Mouse (Mus musculus): ENCODE measurements around the gene Gm10153. TPM values are rescaled to one million over a fixed set of nuclear protein-coding genes. Genes with fewer than 3 reads are reported as not detected.
"Not testable (repeated sequence)": the region's sequence is repeated elsewhere in the genome, so short reads cannot be mapped to it uniquely, and the experiment has no call there.

The Gm10153 gene
- polyA plus RNA-seq, 1 experiment from 2014 or later, result not detected

GRCm38 (mm10) chr7:142188156-142188555 lies 2.0 kb downstream of the Gm10153 start:
- 73% methylated on average over 2 of the region's 2 CpGs for WGBS
- Histone ChIP-seq H3K27ac (ENCODE audit: low read length) (no peak overlapping the region), H3K27me3 (ENCODE audit: control insufficient read depth, insufficient read depth, low read depth, low read length) (no peaks in the 10 kb centered on the region), H3K4me3 (ENCODE audit: low read length) (no peak overlapping the region), H3K4me1 (replicated peaks; ENCODE audit: control insufficient read depth, insufficient read depth, low read length) (no peaks in the 10 kb centered on the region), H3K4me2 (ENCODE audit: low read depth, low read length) (no peak overlapping the region), H3K9me3 (ENCODE audit: control insufficient read depth, low read length) (no peaks in the 10 kb centered on the region), H3K9ac (ENCODE audit: low read length) (no peak overlapping the region), H3K36me3 (ENCODE audit: control insufficient read depth, insufficient read depth, low read length) (no peaks in the 10 kb centered on the region)
- no peak for ATAC-seq (ENCODE audit: low read depth)

GRCm38 (mm10) chr7:142181021-142181420 lies 9.2 kb downstream of the Gm10153 start:
- H3K4me1 ChIP-seq (replicated peaks; ENCODE audit: control insufficient read depth, insufficient read depth, low read length), result no peaks in the 10 kb centered on the region
- WGBS, result 19% methylated on average over 1 of the region's 1 CpGs
- no peak overlapping the region for H3K4me2 ChIP-seq (ENCODE audit: low read depth, low read length)
- no peak overlapping the region for H3K4me3 ChIP-seq (ENCODE audit: low read length)
- H3K36me3 ChIP-seq (ENCODE audit: control insufficient read depth, insufficient read depth, low read length), result no peaks in the 10 kb centered on the region
- no peak for ATAC-seq (ENCODE audit: low read depth)
- H3K27me3 ChIP-seq (ENCODE audit: control insufficient read depth, insufficient read depth, low read depth, low read length), result no peaks in the 10 kb centered on the region
- H3K27ac ChIP-seq (ENCODE audit: low read length), result no peak overlapping the region
- H3K9ac ChIP-seq (ENCODE audit: low read length), result no peak overlapping the region
- H3K9me3 ChIP-seq (ENCODE audit: control insufficient read depth, low read length), result no peaks in the 10 kb centered on the region

GRCm38 (mm10) chr7:142178685-142179084 lies 11.5 kb downstream of the Gm10153 start:
- H3K27me3 ChIP-seq (ENCODE audit: control insufficient read depth, insufficient read depth, low read depth, low read length), result no peaks in the 10 kb centered on the region
- no peak overlapping the region for H3K4me3 ChIP-seq (ENCODE audit: low read length)
- H3K4me1 ChIP-seq (replicated peaks; ENCODE audit: control insufficient read depth, insufficient read depth, low read length), result no peaks in the 10 kb centered on the region
- H3K4me2 ChIP-seq (ENCODE audit: low read depth, low read length), result no peak overlapping the region
- no peak for ATAC-seq (ENCODE audit: low read depth)
- H3K9ac ChIP-seq (ENCODE audit: low read length), result no peak overlapping the region
- no peak overlapping the region for H3K27ac ChIP-seq (ENCODE audit: low read length)
- 66% methylated on average over 1 of the region's 1 CpGs for WGBS
- H3K9me3 ChIP-seq (ENCODE audit: control insufficient read depth, low read length), result no peaks in the 10 kb centered on the region
- no peaks in the 10 kb centered on the region for H3K36me3 ChIP-seq (ENCODE audit: control insufficient read depth, insufficient read depth, low read length)

GRCm38 (mm10) chr7:142175905-142176304 lies 14.3 kb downstream of the Gm10153 start, which contains the start of gene Krtap5-2:
Gene Krtap5-2, minus strand, starts transcription at chr7:142176005.
- H3K4me2 ChIP-seq (ENCODE audit: low read depth, low read length); H3K9me3 ChIP-seq (ENCODE audit: control insufficient read depth, low read length); H3K27me3 ChIP-seq (ENCODE audit: control insufficient read depth, insufficient read depth, low read depth, low read length); ATAC-seq (ENCODE audit: low read depth); H3K36me3 ChIP-seq (ENCODE audit: control insufficient read depth, insufficient read depth, low read length); H3K27ac ChIP-seq (ENCODE audit: low read length); H3K4me1 ChIP-seq (replicated peaks; ENCODE audit: control insufficient read depth, insufficient read depth, low read length); H3K4me3 ChIP-seq (ENCODE audit: low read length); H3K9ac ChIP-seq (ENCODE audit: low read length): not testable (repeated sequence)

- no peak for ATAC-seq (ENCODE audit: low read depth)
- H3K27ac ChIP-seq (ENCODE audit: low read length), result no peak overlapping the region
- no peaks in the 10 kb centered on the region for H3K27me3 ChIP-seq (ENCODE audit: control insufficient read depth, insufficient read depth, low read depth, low read length)
These were observed 20.4 kb downstream of the Gm10153 start for GRCm38 (mm10) chr7:142169836-142170235.

GRCm38 (mm10) chr7:142165639-142166038 lies 24.6 kb downstream of the Gm10153 start, which contains the start of gene Gm4553:
Gene Gm4553, minus strand, starts transcription at chr7:142165739.
- not testable (repeated sequence) for H3K27ac ChIP-seq (ENCODE audit: low read length); H3K9ac ChIP-seq (ENCODE audit: low read length); H3K36me3 ChIP-seq (ENCODE audit: control insufficient read depth, insufficient read depth, low read length); H3K27me3 ChIP-seq (ENCODE audit: control insufficient read depth, insufficient read depth, low read depth, low read length); H3K4me3 ChIP-seq (ENCODE audit: low read length); H3K4me2 ChIP-seq (ENCODE audit: low read depth, low read length); H3K9me3 ChIP-seq (ENCODE audit: control insufficient read depth, low read length); ATAC-seq (ENCODE audit: low read depth); H3K4me1 ChIP-seq (replicated peaks; ENCODE audit: control insufficient read depth, insufficient read depth, low read length)

More at GRCm38 (mm10) chr7:142169836-142170235, 20.4 kb downstream of the Gm10153 start:
- no peak overlapping the region for H3K4me2 ChIP-seq (ENCODE audit: low read depth, low read length)
- no peaks in the 10 kb centered on the region for H3K9me3 ChIP-seq (ENCODE audit: control insufficient read depth, low read length)
- no peak overlapping the region for H3K4me3 ChIP-seq (ENCODE audit: low read length)
- 44% methylated on average over 3 of the region's 3 CpGs for WGBS
- H3K36me3 ChIP-seq (ENCODE audit: control insufficient read depth, insufficient read depth, low read length), result no peaks in the 10 kb centered on the region
- H3K4me1 ChIP-seq (replicated peaks; ENCODE audit: control insufficient read depth, insufficient read depth, low read length), result no peaks in the 10 kb centered on the region
- no peak overlapping the region for H3K9ac ChIP-seq (ENCODE audit: low read length)

GRCm38 (mm10) chr7:142159366-142159765 lies 30.8 kb downstream of the Gm10153 start:
- Histone ChIP-seq H3K9ac (ENCODE audit: low read length) (no peak overlapping the region), H3K27ac (ENCODE audit: low read length) (no peak overlapping the region), H3K36me3 (ENCODE audit: control insufficient read depth, insufficient read depth, low read length) (no peaks in the 10 kb centered on the region), H3K4me3 (ENCODE audit: low read length) (no peak overlapping the region), H3K4me1 (replicated peaks; ENCODE audit: control insufficient read depth, insufficient read depth, low read length) (no peaks in the 10 kb centered on the region), H3K27me3 (ENCODE audit: control insufficient read depth, insufficient read depth, low read depth, low read length) (no peaks in the 10 kb centered on the region), H3K9me3 (ENCODE audit: control insufficient read depth, low read length) (no peaks in the 10 kb centered on the region), H3K4me2 (ENCODE audit: low read depth, low read length) (no peak overlapping the region)
- WGBS, result 95% methylated on average over 3 of the region's 3 CpGs
- no peak for ATAC-seq (ENCODE audit: low read depth)

GRCm38 (mm10) chr7:142157013-142157412 lies 33.2 kb downstream of the Gm10153 start, which contains the start of gene Gm29735:
Gene Gm29735, minus strand, starts transcription at chr7:142157113.
- H3K4me3 ChIP-seq (ENCODE audit: low read length); ATAC-seq (ENCODE audit: low read depth); H3K36me3 ChIP-seq (ENCODE audit: control insufficient read depth, insufficient read depth, low read length); H3K27ac ChIP-seq (ENCODE audit: low read length); H3K9me3 ChIP-seq (ENCODE audit: control insufficient read depth, low read length); H3K4me1 ChIP-seq (replicated peaks; ENCODE audit: control insufficient read depth, insufficient read depth, low read length); H3K9ac ChIP-seq (ENCODE audit: low read length); H3K4me2 ChIP-seq (ENCODE audit: low read depth, low read length); H3K27me3 ChIP-seq (ENCODE audit: control insufficient read depth, insufficient read depth, low read depth, low read length): not testable (repeated sequence)
- WGBS, result 25% methylated on average over 2 of the region's 2 CpGs

GRCm38 (mm10) chr7:142155308-142155707 lies 34.9 kb downstream of the Gm10153 start:
- H3K27ac ChIP-seq (ENCODE audit: low read length), result no peak overlapping the region
- 47% methylated on average over 1 of the region's 1 CpGs for WGBS
- no peak overlapping the region for H3K4me3 ChIP-seq (ENCODE audit: low read length)
- H3K36me3 ChIP-seq (ENCODE audit: control insufficient read depth, insufficient read depth, low read length), result no peaks in the 10 kb centered on the region
- H3K4me2 ChIP-seq (ENCODE audit: low read depth, low read length), result no peak overlapping the region
- ATAC-seq (ENCODE audit: low read depth), result no peak
- H3K9me3 ChIP-seq (ENCODE audit: control insufficient read depth, low read length), result no peaks in the 10 kb centered on the region
- H3K9ac ChIP-seq (ENCODE audit: low read length), result no peak overlapping the region
- no peaks in the 10 kb centered on the region for H3K27me3 ChIP-seq (ENCODE audit: control insufficient read depth, insufficient read depth, low read depth, low read length)
- H3K4me1 ChIP-seq (replicated peaks; ENCODE audit: control insufficient read depth, insufficient read depth, low read length), result no peaks in the 10 kb centered on the region

- 82% methylated on average over 4 of the region's 4 CpGs for WGBS
- ATAC-seq (ENCODE audit: low read depth), result no peak
- no peaks in the 10 kb centered on the region for H3K4me1 ChIP-seq (replicated peaks; ENCODE audit: control insufficient read depth, insufficient read depth, low read length)
These were observed 38.0 kb downstream of the Gm10153 start for GRCm38 (mm10) chr7:142152191-142152590.

More at GRCm38 (mm10) chr7:142152191-142152590, 38.0 kb downstream of the Gm10153 start:
- H3K36me3 ChIP-seq (ENCODE audit: control insufficient read depth, insufficient read depth, low read length), result no peaks in the 10 kb centered on the region
- H3K4me3 ChIP-seq (ENCODE audit: low read length), result no peak overlapping the region
- no peak overlapping the region for H3K4me2 ChIP-seq (ENCODE audit: low read depth, low read length)
- H3K9me3 ChIP-seq (ENCODE audit: control insufficient read depth, low read length), result no peaks in the 10 kb centered on the region; the same call in 1 of the 2 replicates
- no peak overlapping the region for H3K9ac ChIP-seq (ENCODE audit: low read length)
- H3K27me3 ChIP-seq (ENCODE audit: control insufficient read depth, insufficient read depth, low read depth, low read length), result no peaks in the 10 kb centered on the region
- H3K27ac ChIP-seq (ENCODE audit: low read length), result no peak overlapping the region

All from lung, embryonic 16.5 days (tissue).